Mouse (Mus musculus) brain, adult 10 weeks (tissue): ENCODE results near the gene Anxa11. TPM values are rescaled to one million over a fixed set of nuclear protein-coding genes. Genes with fewer than 3 reads are reported as not detected.

Source experiments
- polyA plus RNA-seq: library from polyadenylated mRNA; stranded (reverse); fragments of 350-450 nt; fragmentation: Illumina TruSeq; extraction: RNeasy Lipid Tissue Mini Kit (QIAGEN cat#74804); gene quantifications from one replicate; pipeline ENCODE4 v1.2.3, GENCODE M21; 2015; ENCODE audit warnings: low read depth, low replicate concordance

Anxa11 gene
- polyA plus RNA-seq, result 43.3 TPM

GRCm38 (mm10) chr14:25841991-25842687 is at the start of gene Anxa11:
TSS of gene Anxa11 (plus strand) at chr14:25842156.

GRCm38 (mm10) chr14:25903000-25903399 is 61.0 kb downstream of the Anxa11 start, which contains the start of gene Plac9a:
TSS of gene Plac9a (minus strand) at chr14:25903100.

GRCm38 (mm10) chr14:25927562-25927881 is 85.6 kb downstream of the Anxa11 start, which contains the start of gene Tmem254a:
TSS of gene Tmem254a (minus strand) at chr14:25927672.

Other genes starting within 250 kb of the Anxa11 start
- 39.5 TPM for gene Ppif, start 148.0 kb upstream of the Anxa11 start, polyA plus RNA-seq
- gene Zcchc24, start 73.1 kb upstream of the Anxa11 start, polyA plus RNA-seq, result 50.7 TPM
- gene Plac9a, start 60.9 kb downstream of the Anxa11 start, polyA plus RNA-seq, result 3.0 TPM
- gene Tmem254a, start 85.5 kb downstream of the Anxa11 start, polyA plus RNA-seq, result 16.8 TPM
- not detected for gene Cphx1, start 96.1 kb downstream of the Anxa11 start, polyA plus RNA-seq
- 1.3 TPM for gene Duxbl1, start 136.4 kb downstream of the Anxa11 start, polyA plus RNA-seq
- gene Gm9780, start 200.6 kb downstream of the Anxa11 start, polyA plus RNA-seq, result 24.5 TPM
- 17.4 TPM for gene Tmem254c, start 225.2 kb downstream of the Anxa11 start, polyA plus RNA-seq
- gene Cphx2, start 239.4 kb downstream of the Anxa11 start, polyA plus RNA-seq, result not detected
- not detected for gene Cphx3, start 240.1 kb downstream of the Anxa11 start, polyA plus RNA-seq